Mouse (Mus musculus): Measurements from ENCODE around the gene Vps8. TPM values are rescaled to one million over a fixed set of nuclear protein-coding genes. Genes with fewer than 3 reads are reported as not detected.
A peak's percentile ranks its signal among the peaks of the same experiment; 100 is the strongest.

The Vps8 gene
- total RNA-seq, 2 experiments from 2014 or later: 57.2 to 61.5 TPM

DNA sequence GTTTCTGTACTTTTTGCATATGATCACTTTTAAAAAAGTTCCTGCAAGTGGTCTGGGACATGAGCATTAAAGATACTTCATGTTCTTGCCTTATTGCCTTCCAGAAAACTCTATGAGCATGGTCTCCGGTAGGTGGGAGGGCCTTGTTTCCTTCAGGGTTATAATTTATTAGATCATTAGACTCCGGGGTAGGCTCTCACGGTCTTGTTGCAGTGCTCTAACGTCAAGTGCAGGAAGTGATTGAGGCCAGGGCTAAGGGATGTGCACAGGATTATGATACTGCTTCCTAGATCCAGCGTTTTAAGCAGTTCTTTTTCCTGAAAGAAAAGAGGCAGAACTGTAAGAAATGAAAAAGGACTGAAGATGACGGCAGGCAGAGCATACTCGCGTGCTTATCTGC, 27.0 kb downstream of the Vps8 start:
- DNase-seq (ENCODE audit: extremely low spot score in 1 of 2, low spot score in 2 of 2): no peak
- intact Hi-C loops (cut with DNase I): no loop called here

DNA sequence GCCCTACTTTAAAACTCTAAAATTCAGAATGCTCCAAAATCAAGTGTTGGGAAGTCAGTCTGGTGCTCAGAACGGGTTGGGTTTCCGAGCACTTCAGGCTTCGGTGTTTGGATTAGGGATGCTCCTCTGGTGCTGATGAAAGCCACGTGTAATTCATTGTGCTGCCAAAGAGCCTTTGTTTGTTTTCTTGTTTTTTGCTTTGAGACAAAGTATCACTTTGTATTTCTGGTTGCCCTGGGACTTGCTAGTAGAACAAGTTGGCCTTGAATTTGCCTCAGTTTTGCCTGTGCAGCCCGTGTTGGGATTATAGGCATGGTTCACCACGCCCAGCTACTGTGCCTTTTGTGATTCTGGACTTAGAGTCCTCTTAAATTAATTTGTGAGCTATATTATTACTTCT, 29.7 kb downstream of the Vps8 start:
- intact Hi-C loops (cut with DNase I): no loop called here
- DNase-seq (ENCODE audit: extremely low spot score in 1 of 2, low spot score in 2 of 2): no peak

DNA sequence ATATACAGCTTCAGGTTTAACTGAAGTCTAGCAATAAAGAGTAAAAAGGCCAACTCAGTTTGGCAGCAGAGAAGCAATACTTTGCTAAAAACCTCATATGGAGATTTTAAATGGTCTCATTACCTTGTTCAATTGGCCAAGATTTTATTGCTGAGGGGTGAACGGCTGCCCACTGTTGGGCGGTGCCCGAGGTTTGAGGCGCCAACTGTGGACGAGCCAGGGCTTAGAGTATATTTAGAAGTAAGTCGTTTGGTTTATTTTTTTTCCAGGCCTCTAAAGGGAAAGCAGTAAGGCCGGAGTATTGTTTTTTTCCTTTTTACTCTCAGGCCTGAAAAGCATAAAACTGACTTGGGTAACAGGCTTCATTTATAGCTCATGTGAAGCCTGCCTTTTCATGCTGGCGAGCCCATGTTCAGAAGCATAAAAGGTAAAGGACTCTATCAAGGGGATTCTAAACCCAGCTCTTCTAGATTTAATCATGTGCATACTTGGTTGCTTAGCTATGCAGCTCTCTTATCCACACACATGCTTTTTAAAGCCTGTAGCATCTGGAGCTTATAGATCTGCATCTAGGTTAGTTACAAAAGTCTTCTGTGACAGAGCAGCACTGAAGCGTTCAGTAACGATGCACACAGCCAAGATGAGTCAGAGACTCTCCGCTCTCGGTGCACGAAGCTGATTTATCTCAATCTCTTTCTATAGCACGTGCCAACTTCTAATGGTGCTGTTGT, 34.9 kb downstream of the Vps8 start:
- peak in 1 of 2 experiments; percentile 44 for DNase-seq (ENCODE audit: extremely low spot score in 1 of 2, low spot score in 2 of 2)
- intact Hi-C loops (cut with DNase I): no loop called here

GRCm38 (mm10) chr16:21465868-21466267, 43.0 kb downstream of the Vps8 start:
- no peak for DNase-seq (ENCODE audit: extremely low spot score in 1 of 2, low spot score in 2 of 2)
- intact Hi-C loops (cut with DNase I): no loop called here

GRCm38 (mm10) chr16:21470416-21470815, 47.5 kb downstream of the Vps8 start:
- no peak for DNase-seq (ENCODE audit: extremely low spot score in 1 of 2, low spot score in 2 of 2)
- intact Hi-C loops (cut with DNase I): no loop called here

DNA sequence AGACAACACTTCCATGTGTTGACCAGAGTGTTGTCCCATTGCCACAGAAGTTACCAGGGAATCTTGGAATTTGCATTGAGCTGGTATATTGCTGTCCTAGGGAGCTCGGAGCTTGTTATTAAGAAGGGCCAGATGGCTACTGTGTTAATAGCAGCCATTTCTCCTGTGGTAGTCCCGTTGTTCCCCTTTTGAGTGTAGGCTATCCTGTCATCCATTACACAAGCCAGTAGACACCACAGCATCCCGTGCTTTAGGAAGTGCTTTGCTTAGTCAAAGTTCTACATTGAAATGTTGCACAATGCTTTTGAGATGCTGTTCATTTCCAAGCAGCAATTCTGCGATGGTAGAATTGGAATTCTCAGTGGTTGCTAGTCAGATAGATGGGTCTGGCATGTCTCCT, 54.2 kb downstream of the Vps8 start:
- intact Hi-C loops (cut with DNase I): no loop called here
- no peak for DNase-seq (ENCODE audit: extremely low spot score in 1 of 2, low spot score in 2 of 2)

DNA sequence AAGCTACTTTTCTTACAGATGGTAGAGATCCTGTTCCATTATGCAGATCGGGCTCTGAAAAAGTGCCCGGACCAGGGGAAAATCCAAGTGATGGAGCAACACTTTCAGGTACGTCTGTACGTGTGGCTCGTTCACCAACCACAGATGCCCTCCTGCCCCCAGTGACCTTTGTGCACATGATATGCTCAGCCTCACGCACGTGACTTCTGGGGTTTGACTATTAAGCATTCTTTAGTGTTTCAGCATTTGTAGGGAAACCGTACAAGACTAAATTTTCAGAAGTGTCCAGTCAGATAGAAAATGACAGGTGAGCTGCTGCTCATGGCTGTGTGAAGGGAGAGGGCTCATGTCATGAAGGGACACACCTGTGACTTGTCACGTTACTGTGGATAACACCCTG, 55.5 kb downstream of the Vps8 start:
- no peak for DNase-seq (ENCODE audit: extremely low spot score in 1 of 2, low spot score in 2 of 2)
- intact Hi-C loops (cut with DNase I): no loop called here

DNA sequence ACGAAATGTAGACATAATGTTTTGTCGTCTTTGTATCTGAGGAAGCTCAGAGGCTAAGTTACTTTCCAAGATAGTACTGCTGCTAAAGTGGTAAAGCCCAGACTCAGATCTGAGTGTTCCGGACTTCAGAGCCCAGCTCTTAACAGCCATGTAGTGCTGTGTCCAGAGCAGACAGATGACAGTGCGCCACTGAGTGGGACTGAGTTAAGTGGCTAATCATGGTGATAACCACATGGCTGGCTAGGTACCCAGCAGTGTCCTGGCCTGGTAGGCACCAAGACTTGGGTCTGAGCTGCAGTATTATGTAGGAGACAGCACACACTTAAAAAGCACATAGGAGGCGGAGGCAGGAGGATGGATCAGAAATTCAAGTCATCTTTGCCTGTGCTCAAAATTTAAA, 60.9 kb downstream of the Vps8 start:
- intact Hi-C loops (cut with DNase I): no loop called here

GRCm38 (mm10) chr16:21485716-21486115, 62.8 kb downstream of the Vps8 start:
- no peak for DNase-seq (ENCODE audit: extremely low spot score in 1 of 2, low spot score in 2 of 2)
- intact Hi-C loops (cut with DNase I): loop anchor here (5.0 kb wide), 1 partner anchor 242 kb away; no protein-coding TSS in a partner anchor

More for the DNA sequence above, 60.9 kb downstream of the Vps8 start:
- no peak for DNase-seq (ENCODE audit: extremely low spot score in 1 of 2, low spot score in 2 of 2)

DNA sequence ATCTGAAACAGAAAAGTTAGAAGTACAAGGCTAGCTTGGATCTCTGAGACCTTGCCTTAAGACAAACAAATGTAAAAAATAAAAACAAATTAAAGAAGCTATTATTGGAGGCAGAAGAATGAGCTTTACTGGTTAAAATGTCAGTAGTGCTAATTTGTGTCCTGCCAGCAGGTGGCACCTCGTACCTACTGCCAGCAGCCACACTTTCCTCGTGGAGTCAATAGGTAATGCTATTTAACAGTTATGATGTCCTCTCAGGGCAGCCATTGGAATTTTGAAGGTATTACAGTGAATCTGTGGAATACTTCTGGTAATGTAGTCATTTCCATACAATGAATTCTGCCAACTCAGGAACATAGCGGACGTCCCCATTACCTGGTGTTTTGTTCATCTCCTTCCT, 65.5 kb downstream of the Vps8 start:
- DNase-seq (ENCODE audit: extremely low spot score in 1 of 2, low spot score in 2 of 2): peak; percentile 52 to 58
- intact Hi-C loops (cut with DNase I): loop anchor here (5.0 kb wide), 1 partner anchor 239 kb away; no protein-coding TSS in a partner anchor

GRCm38 (mm10) chr16:21492346-21492745, 69.4 kb downstream of the Vps8 start:
- intact Hi-C loops (cut with DNase I): loop anchor here (10.0 kb wide), 1 partner anchor 322 kb away; no protein-coding TSS in a partner anchor
- no peak for DNase-seq (ENCODE audit: extremely low spot score in 1 of 2, low spot score in 2 of 2)

DNA sequence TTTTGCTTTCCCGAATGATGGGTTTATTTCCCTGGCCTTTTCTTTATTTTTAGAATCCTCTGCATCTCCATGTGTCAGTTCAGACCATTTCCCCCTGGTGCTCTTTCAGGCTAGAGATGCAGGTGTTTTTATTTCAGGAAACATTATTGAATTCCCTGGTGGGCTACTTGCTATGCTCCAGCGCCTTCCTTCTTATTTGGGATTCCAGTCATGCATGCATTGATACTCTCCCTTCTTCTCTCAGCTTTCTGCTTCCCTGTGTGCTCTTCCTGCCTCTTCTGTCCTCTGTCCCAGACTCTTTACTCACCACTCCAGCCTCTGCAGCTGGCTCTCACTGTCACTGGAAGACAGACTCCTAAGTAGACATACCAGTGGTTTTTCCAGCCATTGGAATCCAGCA, 70.0 kb downstream of the Vps8 start:
- no peak for DNase-seq (ENCODE audit: extremely low spot score in 1 of 2, low spot score in 2 of 2)
- intact Hi-C loops (cut with DNase I): loop anchor here (10.0 kb wide), 1 partner anchor 322 kb away; no protein-coding TSS in a partner anchor

DNA sequence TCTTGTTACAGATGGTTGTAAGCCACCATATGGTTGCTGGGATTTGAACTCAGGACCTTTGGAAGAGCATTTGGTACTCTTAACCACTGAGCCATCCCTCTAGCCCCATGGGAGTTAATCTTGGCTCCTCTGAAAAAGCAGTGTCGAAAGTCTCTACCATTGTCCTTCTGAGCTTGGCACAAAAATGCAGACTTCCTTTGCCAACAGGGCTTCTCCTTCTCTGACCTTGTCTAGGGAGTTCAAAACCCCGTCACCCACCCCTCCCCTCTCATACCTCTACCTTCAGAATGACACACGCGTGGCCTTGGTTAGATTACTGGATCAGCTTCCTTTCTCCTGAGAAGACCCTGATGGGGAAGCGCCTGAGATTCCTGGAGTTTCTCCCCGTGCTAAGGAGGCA, 71.8 kb downstream of the Vps8 start:
- no peak for DNase-seq (ENCODE audit: extremely low spot score in 1 of 2, low spot score in 2 of 2)
- intact Hi-C loops (cut with DNase I): loop anchor here (10.0 kb wide), 1 partner anchor 320 kb away; no protein-coding TSS in a partner anchor

GRCm38 (mm10) chr16:21496799-21497198, 73.9 kb downstream of the Vps8 start:
- intact Hi-C loops (cut with DNase I): loop anchor here (10.0 kb wide), 1 partner anchor 318 kb away; no protein-coding TSS in a partner anchor

DNA sequence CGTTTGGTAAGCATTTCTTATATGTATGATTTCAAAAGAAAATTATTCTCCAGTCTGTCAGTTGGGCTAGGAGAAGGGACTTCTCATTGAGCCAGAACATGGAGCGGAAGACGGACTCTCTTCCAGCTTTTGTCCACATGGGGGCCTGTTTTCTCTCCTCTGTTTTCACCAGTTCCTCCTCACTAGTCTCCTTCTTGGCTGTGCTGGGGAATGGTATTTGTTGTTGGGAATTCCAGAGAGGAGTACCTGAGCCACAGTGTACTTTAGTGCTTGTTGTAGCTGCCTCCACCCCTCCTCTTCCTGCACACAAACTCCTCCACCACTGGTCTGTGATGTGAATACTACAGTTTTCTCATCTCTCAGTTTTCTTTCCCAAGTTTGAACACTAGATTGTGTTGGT, 74.7 kb downstream of the Vps8 start:
- intact Hi-C loops (cut with DNase I): loop anchor here (10.0 kb wide), 1 partner anchor 317 kb away; no protein-coding TSS in a partner anchor
- DNase-seq (ENCODE audit: extremely low spot score in 1 of 2, low spot score in 2 of 2): no peak

More at GRCm38 (mm10) chr16:21496799-21497198, 73.9 kb downstream of the Vps8 start:
- DNase-seq (ENCODE audit: extremely low spot score in 1 of 2, low spot score in 2 of 2): no peak

DNA sequence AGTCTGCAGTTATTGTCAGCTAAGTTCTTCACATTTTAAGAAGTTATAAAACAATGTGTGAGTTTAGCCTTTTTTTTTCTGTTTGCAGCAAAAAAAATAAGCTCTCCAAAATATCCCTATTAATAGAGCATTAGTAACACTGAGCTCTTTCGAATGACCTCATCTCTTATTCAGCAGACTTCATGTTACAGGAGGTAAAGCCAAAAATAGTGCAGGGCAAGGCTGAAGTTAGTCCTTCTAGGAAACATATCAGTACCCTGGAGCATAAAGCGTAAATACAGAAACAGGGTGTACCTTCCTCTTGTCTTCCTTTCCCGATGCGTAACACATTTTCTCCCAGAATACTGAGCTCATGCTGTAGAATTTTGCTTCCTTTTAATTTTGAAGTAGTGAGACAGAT, 76.1 kb downstream of the Vps8 start:
- DNase-seq (ENCODE audit: extremely low spot score in 1 of 2, low spot score in 2 of 2): no peak
- intact Hi-C loops (cut with DNase I): loop anchor here (10.0 kb wide), 1 partner anchor 316 kb away; no protein-coding TSS in a partner anchor

DNA sequence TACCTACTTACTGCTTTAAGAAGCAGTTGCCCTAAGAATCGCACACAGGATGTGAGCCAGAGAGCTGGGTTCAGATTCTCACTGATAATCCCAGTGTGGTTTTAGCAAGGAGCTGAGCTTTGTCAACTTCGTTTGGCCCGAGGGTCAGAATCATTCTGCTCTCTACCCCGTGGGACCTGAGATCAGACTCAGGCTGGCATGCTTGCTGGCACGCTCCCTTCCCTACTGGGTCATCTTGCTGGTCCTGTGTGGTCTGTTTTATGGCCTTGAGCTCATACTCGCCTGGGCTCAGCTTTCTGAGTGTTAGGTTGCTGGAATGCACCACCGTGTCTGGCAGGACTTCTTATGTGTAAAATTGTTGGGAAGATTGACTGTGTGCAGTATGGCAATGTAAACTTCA, 76.7 kb downstream of the Vps8 start:
- intact Hi-C loops (cut with DNase I): loop anchor here (10.0 kb wide), 1 partner anchor 315 kb away; no protein-coding TSS in a partner anchor
- no peak for DNase-seq (ENCODE audit: extremely low spot score in 1 of 2, low spot score in 2 of 2)

- no peak for DNase-seq (ENCODE audit: extremely low spot score in 1 of 2, low spot score in 2 of 2)
- intact Hi-C loops (cut with DNase I): no loop called here
Observed at GRCm38 (mm10) chr16:21518833-21519232, 95.9 kb downstream of the Vps8 start.

- intact Hi-C loops (cut with DNase I): no loop called here
- no peak for DNase-seq (ENCODE audit: extremely low spot score in 1 of 2, low spot score in 2 of 2)
Observed at GRCm38 (mm10) chr16:21519785-21520184, 96.9 kb downstream of the Vps8 start.

DNA sequence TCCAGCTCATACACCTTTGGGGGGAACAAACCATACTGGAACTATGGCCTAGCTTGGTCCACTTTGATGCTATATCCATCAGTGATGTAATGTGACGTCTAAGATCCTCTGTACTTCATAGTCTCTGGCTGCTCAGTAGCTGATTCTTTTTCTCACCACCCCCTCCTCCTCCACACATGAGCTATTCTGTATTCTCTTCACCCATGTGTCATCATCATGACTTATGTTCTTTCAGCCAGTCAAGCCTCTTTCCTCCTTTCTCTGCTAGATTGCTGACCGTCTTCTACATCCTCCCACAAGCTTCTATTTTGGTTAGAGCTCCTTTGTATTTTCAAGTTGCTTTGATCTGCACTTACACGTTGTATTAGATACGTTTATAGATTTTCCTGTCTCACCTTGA, 100.8 kb downstream of the Vps8 start:
- intact Hi-C loops (cut with DNase I): no loop called here
- no peak for DNase-seq (ENCODE audit: extremely low spot score in 1 of 2, low spot score in 2 of 2)
